Mouse (Mus musculus) E14TG2a.4 (cell line): ENCODE results near the gene Ambn.
"Not testable (repeated sequence)": the region's sequence is repeated elsewhere in the genome, so short reads cannot be mapped to it uniquely, and the experiment has no call there.

Experiments used
- CTCF ChIP-seq: conservative IDR thresholded peaks from 2 replicates; pipeline ENCODE4 v1.5.1; 2014; ENCODE audit warnings: low read length
- POU5F1 ChIP-seq: IDR thresholded peaks from 2 replicates; pipeline ENCODE4 v1.6.1; 2014; ENCODE audit warnings: low read length, borderline replicate concordance

- not testable (repeated sequence) for TF ChIP-seq CTCF, POU5F1
These were observed 30.9 kb upstream of the Ambn start for GRCm38 (mm10) chr5:88424892-88425291.
